Mouse (Mus musculus): ENCODE measurements around the gene Tinf2.

The Tinf2 gene

GRCm38 (mm10) chr14:55702761-55703160, 21.1 kb upstream of the Tinf2 start:
- DNase-seq = no peak

GRCm38 (mm10) chr14:55701131-55701530, 19.5 kb upstream of the Tinf2 start:
- no peak for DNase-seq

DNA sequence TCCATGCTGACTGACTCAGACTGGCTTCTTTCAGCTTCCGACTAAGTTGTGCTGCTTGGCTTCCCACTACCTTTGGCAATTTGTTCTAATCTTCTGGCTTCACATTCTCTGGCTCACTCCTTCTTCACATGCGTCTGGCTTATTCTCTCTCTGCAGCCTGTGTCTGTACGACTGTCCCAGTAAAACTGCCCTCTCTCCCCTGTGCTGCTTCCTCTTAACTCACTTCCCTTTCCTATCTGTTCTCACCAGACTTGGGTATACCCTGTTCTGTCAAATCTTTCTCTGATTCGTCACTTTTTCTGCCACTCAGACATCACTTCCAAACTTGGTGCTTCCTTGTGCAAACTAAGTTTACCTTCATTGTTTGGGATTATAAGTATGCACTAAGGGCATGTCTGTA, 15.6 kb upstream of the Tinf2 start:
- no peak for DNase-seq

GRCm38 (mm10) chr14:55689433-55689832, 7.8 kb upstream of the Tinf2 start:
- no peak for DNase-seq

DNA sequence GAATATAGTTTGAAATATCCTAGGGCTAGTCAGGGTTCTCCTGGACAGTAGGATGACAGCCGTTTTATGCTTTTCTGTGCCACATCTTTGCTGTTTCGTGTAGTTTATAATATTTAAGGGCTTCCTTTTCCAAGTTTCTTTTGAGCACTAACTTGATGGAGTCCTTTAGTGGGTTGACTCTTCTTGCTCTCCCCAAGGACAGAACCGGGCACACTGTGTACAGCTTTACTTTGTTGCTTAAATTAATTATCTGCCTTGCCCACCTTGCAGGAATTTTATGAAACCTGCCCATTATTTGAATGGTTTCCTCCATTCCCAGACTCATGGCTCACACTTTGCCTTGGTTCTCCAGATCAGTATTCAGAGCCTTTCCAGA, 486 bp upstream of the Tinf2 start:
- DNase-seq = no peak

DNA sequence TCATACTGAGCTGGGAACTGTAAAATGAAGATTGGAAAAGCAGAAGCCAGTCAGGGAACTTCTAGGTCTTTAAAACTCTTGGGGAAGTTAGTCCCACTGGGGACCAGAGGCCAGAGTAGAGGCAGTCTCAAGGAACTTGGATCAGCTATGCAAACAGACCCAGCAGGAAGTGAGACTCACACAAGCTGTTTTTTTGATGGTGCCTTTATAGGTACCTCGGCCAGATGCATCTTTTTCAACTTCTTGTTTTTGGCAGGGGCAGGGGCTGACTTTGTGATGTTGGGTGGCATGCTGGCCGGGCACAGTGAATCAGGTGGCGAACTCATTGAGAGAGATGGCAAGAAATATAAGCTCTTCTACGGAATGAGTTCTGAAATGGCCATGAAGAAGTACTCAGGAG, 4.0 kb downstream of the Tinf2 start:
- DNase-seq = no peak

DNA sequence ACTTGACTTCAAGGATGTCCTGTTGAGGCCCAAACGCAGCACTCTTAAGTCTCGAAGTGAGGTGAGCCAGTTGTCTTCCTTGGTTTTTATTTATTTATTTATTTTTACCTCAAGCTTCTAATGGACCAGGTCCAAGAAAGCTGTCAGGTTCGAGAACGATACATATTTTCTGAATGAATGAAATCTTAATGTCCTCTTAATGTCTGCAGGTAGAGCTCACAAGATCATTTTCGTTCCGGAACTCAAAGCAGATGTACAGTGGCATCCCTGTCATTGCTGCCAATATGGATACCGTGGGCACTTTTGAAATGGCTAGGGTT, 8.9 kb downstream of the Tinf2 start:
- DNase-seq = no peak

- DNase-seq = peak; percentile 90 to 94
These were observed 9.5 kb downstream of the Tinf2 start, which contains the start of the genes Gmpr2 and Nedd8 for GRCm38 (mm10) chr14:55671833-55672740. Gene Gmpr2, plus strand, starts transcription at chr14:55671941. Gene Nedd8, minus strand, starts transcription at chr14:55672124.

DNA sequence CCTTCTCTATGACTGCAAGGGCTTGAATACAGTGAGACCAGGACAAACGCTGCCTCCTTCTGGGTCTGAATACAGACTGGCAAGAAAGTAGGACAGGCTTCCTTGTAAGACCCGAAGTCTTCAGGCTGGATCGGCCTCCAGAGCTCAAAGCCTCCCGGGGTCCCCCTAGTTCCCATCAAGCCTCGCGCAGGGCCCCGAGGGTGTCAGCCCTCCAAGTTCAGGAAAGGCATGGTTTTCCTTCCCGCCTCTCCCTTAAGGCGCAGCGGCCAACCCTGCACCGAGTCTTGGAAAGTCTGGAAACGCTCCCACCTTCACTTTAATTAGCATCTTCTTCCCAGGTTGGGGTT, 10.2 kb downstream of the Tinf2 start:
- no peak for DNase-seq

GRCm38 (mm10) chr14:55660636-55661035, 21.0 kb downstream of the Tinf2 start:
- no peak for DNase-seq

GRCm38 (mm10) chr14:55659960-55660573, 21.6 kb downstream of the Tinf2 start, which contains the start of gene Mdp1:
Gene Mdp1, minus strand, starts transcription at chr14:55660508.
- DNase-seq = peak; percentile 86 to 87

GRCm38 (mm10) chr14:55658011-55658410, 23.6 kb downstream of the Tinf2 start:
- no peak for DNase-seq

DNA sequence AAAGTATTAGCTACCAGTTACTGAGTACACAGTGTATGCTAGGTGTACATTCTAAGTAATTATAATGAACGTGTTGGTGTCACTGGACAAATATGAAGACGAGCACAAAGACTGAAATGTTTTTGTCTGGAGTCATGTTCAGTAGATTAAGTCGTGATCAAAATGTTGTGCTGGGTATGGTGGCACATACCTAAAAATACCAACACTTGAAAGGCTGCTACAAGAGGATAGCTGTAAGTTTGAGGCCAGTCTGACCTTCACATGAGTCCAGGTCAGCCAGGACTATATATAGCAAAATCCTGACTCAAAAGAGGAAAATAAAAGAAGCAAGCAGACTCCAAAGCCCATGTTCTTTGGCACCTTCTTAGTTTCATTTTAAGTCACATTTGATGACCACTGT, 24.7 kb downstream of the Tinf2 start:
- no peak for DNase-seq

- no peak for DNase-seq
These were observed 30.1 kb downstream of the Tinf2 start for GRCm38 (mm10) chr14:55651528-55651927.

GRCm38 (mm10) chr14:55649884-55650283, 31.7 kb downstream of the Tinf2 start, which contains the start of gene Tssk4:
Gene Tssk4, plus strand, starts transcription at chr14:55650184.
- DNase-seq = no peak

- DNase-seq = peak in 1 of 2 experiments; percentile 29
These were observed 37.2 kb downstream of the Tinf2 start for GRCm38 (mm10) chr14:55644261-55644888.

DNA sequence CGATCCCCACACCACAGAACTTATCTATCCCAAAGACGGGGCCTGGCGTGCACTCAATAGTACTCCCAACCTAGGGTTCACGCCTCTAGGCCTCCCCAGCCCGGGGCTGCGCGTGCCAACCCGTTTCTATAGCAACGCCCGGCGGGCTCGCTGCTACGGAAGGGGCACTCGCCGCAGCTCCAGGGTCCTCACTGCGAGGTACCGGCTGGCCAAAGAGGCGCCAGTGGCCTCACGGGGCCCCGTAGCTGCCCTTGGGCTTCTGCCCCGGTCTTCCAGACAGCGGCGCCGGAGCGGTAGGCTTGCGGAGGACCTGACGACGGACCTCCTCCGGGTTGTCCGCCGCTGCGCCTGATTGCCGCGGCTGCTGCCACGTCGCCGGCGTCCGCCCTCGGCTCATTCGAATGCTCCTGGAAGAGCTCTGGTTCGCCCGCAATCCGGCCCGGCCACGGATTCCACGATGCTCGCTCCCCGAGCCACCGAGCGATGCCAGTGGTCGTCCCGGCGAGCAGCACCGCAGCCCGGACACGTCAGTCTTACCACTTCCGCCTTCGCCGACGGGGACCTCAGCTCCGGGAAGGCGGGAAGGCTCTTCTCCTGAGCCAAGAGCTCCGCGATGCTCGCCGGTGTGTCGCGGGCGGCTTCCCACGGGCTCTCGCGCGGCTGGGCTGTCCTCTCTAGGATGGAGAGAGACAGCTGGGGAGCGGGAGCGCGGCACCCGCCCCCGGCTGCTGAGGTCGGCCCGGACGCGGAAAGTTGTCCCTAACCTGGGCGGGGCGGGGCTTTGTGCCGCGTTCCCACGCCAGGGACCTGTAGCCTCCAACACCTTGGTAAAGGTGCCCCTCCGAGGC, 38.3 kb downstream of the Tinf2 start, which contains the start of gene Tm9sf1:
Gene Tm9sf1, minus strand, starts transcription at position 747 of the 848 bp plus-strand sequence.
- peak; percentile 90 for DNase-seq

DNA sequence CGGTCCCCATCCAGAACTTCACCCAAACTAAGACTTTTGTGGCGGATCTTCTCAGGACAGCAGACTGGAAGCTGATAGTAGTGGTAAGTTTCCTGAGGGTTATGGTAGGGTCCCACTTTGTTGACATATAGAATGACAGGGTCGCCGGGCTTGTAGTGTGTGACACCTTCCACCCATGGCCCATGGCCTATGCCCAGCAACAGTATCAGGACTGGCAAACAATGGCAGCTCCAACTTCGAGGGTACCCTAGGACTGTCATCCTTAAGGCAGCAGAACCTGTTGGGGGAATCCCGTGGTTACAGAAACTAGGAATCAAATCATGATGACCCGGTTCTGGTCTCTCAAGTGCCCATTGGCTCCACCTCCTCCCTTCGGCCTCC, 39.0 kb downstream of the Tinf2 start:
- no peak for DNase-seq

- no peak for DNase-seq
These were observed 40.3 kb downstream of the Tinf2 start for GRCm38 (mm10) chr14:55641291-55641690.

DNA sequence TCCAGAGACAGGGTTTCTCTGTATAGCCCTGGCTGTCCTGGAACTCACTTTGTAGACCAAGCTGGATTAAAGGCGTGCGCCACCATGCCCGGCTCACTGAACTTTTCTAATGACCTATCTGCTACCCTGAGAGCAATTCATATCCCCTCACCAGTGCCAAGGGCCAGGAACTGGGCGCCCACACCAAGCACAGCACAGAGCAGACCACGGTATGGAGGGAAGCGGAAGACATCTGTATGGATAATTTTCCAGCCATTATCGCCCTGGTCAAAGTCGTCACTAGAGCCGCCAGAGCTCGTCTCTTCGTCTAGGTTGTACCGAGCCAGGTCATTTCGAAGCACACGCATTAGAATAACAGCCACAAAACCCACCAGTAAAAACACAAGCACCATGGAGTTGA, 40.8 kb downstream of the Tinf2 start:
- no peak for DNase-seq

- no peak for DNase-seq
These were observed 43.8 kb downstream of the Tinf2 start, which contains the start of gene Gm49378 for GRCm38 (mm10) chr14:55637795-55638194. Gene Gm49378, minus strand, starts transcription at chr14:55637895.

DNA sequence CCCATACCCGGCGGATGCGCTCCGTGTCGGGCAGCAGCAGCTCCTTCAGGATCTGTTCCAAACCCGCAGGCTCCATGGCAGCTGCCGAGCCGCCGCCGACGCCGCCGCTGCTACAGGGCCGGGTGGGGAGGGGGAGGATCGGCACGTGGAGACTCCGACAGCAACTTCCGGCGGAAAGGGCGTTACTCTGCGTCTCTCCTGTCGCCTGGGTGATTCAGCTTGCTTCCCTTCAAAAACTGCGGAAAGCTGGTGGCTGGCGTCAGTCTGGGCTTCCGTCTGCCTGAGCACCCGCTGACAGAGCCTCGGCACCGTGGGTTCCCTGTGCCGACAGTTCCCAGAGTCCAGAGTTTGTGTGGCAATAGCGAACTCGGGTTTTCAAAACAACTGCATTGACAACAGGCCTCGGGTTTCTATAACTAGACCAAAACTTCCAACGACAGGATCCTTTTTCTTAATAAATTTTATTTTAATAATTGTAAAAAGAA, 46.1 kb downstream of the Tinf2 start, which contains the start of gene Ipo4:
Gene Ipo4, minus strand, starts transcription at position 435 of the 485 bp plus-strand sequence.
- DNase-seq = peak; percentile 91 to 92

All from lung, postnatal 4 days (tissue).